Mouse (Mus musculus): ENCODE data around the gene Rabl2. TPM values are rescaled to one million over a fixed set of nuclear protein-coding genes. Genes with fewer than 3 reads are reported as not detected.
A peak's percentile ranks its signal among the peaks of the same experiment; 100 is the strongest.

The Rabl2 gene
- total RNA-seq (2021): 1 to 10 TPM; 2.3 to 4.7 TPM
- long read RNA-seq, experiment 1, partial matches to known transcripts: 0 of 2 reads
- long read RNA-seq, experiment 1, other reads (novel, unspliced or antisense): 1 of 2 reads
- long read RNA-seq, experiment 2, partial matches to known transcripts: 0 of 4 reads
- long read RNA-seq, experiment 2, other reads (novel, unspliced or antisense): 0 of 4 reads

DNA sequence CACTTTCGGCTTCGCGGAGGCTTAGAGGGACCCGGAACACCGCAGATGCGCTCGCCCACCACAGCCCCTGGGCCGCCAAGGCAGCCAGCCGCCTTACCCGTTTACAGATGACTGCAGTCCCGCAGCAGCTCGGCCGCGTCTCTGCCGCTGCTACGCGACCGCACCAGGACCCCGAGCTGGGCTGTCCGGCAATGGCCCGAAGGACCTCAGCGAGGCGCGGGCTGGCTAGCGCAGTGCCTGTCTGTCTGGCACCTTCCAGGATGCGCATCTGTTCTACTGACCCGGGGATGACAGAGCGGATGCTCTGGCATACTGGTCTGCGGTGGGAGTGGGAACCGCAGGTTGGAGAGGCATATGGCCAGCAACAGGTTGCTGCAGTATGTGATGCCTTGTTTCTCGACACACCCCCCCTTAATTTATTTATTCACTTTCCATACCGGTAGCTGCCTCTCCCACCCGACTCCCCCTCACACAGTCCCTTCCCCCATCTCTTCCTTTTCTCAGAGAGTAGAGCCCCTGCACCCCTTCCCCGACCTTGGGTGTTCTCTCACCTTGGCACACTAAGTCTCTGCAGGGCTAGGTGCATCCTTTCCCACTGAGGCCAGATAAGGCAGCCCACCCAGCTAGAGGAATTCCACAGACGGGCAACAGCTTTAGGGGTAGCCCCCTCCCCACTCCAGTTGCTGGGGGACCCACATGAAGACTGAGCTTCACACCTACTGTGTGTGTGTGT, at the start of gene Rabl2:
Gene Rabl2, minus strand, starts transcription at position 201 of the 733 bp plus-strand sequence.
- DNase-seq: peak; percentile 89 to 91

DNA sequence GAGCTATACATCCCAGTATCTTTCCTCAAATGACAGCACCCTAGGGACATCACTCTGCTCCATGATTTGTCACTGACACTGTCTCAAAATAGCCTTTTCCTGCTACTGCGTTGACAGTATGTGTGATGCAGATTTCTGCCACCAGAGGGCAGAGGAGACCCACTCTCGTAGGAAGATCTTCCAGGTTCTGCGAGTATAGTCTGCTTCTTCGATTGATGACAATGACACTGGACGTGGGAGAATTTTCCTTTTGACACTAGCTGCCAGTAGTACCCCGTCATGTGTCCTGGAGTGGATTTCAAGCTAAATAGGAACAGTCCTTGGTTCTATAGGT, 31.9 kb upstream of the Rabl2 start:
- DNase-seq: peak; percentile 43 to 80

DNA sequence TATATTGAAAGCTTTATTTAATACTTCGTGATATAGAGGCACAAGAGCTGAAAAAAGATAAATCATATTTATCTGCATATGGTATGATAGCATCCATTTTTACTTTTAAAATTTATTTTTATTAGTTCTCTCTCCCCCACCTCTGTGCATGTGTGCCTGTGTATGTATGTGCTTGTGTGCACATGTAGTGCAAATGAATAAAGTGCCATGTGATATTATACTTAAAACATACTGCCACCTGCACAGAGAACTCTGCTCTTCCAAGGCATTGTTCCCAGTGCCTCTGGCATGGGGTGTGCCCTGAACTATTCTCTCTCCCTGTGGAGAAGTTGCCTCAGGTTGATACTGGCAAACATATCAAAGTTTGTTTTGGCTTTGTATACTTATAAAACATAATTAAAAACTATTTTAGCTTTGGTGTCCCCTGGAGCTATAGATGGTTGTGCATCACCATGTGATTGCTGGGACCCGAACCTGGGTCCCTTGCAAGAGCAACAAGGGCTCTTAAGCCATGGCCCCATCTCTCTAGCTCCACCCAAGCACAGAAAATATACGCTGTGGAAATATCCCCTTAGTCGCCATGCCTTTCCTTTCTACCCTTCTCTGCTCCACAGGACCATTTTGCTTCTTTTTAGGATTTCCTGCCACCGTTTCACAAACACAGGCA, 31.4 kb upstream of the Rabl2 start:
- no peak for DNase-seq

- peak in 1 of 2 experiments; percentile 16 for DNase-seq
These were observed 30.7 kb upstream of the Rabl2 start for GRCm38 (mm10) chr15:89622312-89622958.

- no peak for DNase-seq
These were observed 16.2 kb upstream of the Rabl2 start for GRCm38 (mm10) chr15:89607888-89608287.

GRCm38 (mm10) chr15:89607480-89607879, 15.8 kb upstream of the Rabl2 start:
- no peak for DNase-seq

DNA sequence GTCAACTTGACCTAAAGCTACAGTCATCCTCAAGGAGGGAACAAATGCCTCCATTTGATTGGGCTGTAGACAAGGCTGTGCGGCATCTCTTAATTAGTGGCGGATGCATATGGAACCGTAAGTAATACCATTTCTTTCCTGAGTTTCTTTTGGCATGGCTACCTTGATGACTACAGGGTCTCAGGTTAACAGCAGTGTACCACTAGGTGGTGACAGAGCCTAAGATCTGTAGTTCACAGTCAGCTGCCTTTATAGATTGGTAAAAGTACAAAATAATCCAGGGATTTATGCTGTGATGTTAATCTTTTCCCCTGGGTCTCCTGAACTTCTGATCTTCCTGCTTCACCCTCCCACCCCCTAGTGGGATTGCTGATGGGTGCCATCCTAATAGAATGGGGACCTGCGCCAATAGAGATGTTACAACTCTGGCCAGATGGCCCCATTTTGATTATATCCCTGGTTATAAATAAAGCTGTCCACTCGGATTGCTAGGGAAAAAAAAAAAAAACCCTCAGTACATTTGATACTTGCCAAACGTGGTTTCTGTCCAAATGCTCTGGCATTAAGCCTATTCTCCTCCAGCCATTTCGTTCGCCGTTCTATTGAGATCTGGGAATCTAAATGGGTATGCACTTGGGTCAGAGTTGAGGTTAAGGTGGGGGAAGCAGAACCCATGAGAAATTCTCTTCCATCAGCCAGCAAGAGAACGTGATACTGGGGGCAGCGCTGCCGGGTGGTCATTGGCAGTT, 14.3 kb upstream of the Rabl2 start:
- DNase-seq: no peak

GRCm38 (mm10) chr15:89592548-89592947, 825 bp upstream of the Rabl2 start:
- no peak for DNase-seq

- no peak for DNase-seq
These were observed 406 bp downstream of the Rabl2 start for GRCm38 (mm10) chr15:89591317-89591716.

DNA sequence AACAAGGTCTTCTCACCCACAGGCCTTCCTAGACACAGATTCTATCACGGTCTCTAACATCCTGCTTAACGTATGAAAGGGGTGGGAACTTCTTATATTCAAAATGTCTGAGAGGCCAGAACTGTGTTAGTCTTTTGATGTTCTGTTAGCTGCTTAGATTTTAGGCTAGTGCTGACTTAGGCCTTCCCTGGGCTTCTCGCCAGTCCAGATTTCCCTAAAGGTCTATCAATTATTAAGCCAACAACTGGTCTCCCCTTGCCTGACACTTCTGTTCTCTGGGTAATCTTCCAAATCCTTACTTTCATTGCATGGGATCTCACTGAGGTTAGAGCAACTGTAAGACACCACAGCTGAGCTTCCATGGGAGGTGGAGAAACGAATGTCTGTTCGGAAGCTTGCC, 2.6 kb downstream of the Rabl2 start:
- DNase-seq: no peak

- no peak for DNase-seq
These were observed 6.1 kb downstream of the Rabl2 start for GRCm38 (mm10) chr15:89585631-89586030.

DNA sequence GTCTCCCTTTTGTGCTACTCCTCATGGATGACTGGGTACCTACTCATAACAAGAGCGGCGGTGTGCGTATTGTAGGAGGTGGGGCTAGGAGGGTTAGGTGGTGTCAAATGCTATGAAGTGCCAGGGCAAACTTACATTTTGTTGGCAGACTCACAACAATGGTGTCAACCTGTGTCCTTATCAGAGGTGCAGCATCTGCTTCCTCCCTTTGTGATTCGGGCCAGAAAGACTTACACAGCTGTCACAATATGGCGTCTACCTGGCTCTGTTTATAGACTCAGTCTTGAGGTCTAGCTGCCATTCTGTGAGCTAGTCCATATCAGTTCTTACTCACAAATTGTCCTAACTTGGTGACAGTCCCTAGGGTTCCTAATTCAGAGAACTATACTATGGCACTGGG, 6.6 kb downstream of the Rabl2 start:
- peak; percentile 29 to 76 for DNase-seq

- DNase-seq: no peak
These were observed 9.2 kb downstream of the Rabl2 start for GRCm38 (mm10) chr15:89582494-89582893.

- DNase-seq: no peak
These were observed 19.6 kb downstream of the Rabl2 start for GRCm38 (mm10) chr15:89572147-89572546.

- DNase-seq: no peak
These were observed 23.6 kb downstream of the Rabl2 start, which contains the start of gene Acr for GRCm38 (mm10) chr15:89568114-89568513. TSS of gene Acr (plus strand) at chr15:89568326.

DNA sequence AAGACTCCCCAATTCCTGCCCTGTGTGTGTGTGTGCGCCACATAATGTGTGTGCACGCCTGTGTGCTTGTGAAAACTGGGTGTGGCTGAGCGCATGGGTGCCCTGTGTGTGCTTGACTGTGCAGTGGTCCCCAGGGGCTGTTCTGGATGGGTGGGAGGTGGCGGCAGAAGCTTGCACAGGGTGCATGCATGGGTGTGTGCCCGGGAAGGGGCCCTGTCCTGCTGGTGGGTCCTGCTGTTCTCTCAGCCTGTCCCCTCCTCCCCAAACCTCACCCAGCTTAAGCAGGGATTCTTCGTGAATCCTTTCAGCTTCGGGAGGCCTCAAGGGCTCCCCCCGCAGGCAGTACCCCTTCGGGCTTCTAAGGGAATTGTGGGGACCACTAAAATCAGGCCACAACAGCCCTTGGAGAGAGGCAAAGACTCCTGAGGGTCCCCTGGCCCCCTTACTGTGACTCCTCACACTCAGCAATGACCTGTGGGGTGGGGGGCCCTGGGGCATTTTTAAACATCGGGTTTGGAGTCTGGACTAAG, 32.5 kb downstream of the Rabl2 start:
- DNase-seq: no peak

- DNase-seq: no peak
These were observed 33.7 kb downstream of the Rabl2 start for GRCm38 (mm10) chr15:89557996-89558390.

DNA sequence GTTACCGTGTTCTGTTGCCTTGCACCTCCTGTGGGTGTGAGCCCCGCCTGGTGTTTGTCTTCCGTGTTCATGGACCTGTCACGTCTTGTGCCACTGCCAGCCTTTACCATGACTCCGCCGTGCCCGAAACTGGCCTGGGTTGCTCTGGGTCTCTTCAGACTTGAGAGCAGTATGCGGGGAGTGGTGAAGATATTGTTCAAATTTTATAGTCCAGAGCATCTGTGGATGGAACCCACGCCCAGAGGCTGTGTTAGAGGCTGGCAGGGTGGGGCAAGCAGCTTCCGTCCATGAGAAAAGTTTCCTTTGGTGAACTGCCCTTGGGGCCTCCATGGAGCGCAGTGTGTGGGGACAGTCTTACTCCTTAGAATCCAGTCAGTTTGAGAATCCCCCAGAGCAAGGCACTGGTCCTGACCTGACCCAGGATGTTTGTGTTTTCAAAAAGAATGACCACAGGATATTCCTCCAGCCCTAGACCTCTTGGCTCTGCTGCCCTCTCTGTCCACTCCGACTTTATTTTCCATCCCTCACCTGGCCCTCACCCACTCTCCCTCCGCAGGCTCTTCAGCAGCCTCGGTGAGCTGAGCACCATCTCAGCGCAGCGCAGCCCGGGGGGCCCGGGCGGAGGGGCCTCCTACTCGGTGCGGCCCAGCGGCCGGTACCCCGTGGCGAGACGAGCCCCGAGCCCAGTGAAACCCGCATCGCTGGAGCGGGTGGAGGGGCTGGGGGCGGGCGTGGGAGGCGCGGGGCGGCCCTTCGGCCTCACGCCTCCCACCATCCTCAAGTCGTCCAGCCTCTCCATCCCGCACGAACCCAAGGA, 34.3 kb downstream of the Rabl2 start:
- DNase-seq: no peak

DNA sequence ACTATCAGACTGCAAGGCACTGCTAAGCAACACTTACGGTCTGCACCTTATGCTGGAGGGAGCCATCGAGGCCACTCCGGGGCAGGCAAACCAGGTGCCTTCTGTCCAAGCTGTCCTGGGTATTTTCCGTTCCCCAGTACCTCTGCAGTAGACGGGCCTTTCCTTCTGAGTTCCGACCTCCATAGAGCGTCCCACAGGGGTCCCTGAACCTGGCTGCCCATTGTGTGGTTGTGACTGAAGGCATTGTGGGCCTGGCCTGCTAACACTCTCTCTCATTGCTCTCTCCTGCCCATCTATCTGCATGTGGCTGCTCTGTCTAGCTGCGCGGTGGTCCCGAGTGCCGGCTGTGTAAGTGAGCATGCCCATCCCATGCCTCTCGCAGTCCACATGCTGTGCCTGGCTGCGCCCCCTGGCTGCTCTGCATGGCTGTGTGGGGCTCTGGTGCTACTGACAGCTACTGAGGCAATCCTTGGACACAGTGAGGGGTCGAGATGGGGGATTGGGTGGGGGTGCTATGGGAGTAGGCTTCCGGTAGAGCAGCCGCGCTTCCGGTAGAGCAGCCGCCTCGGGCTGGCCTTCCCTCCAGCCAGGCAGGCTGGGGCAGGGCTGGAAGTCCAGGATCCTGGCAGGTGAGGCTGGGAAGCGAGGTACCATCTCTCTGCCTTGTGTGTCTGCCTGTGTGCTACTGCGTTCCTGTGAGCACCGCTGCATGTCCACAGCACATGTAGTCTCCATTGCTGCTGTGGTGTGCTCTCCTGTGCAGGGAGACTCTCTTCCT, 35.1 kb downstream of the Rabl2 start:
- no peak for DNase-seq

- no peak for DNase-seq
These were observed 36.1 kb downstream of the Rabl2 start for GRCm38 (mm10) chr15:89555591-89555990.
